Mouse (Mus musculus) inflammation-experienced regulatory T-cells, adult 16 weeks (primary cell): ENCODE data around the gene Synj2bp. TPM values are rescaled to one million over a fixed set of nuclear protein-coding genes. Genes with fewer than 3 reads are reported as not detected.

Source experiments
- polyA plus RNA-seq: library from polyadenylated mRNA; unstranded; fragments of 100-300 nt; shearing (Covaris generic); gene quantifications from one replicate; pipeline ENCODE4 v1.2.1, GENCODE M21; 2017

Gene Synj2bp
- polyA plus RNA-seq = 61.7 TPM

DNA sequence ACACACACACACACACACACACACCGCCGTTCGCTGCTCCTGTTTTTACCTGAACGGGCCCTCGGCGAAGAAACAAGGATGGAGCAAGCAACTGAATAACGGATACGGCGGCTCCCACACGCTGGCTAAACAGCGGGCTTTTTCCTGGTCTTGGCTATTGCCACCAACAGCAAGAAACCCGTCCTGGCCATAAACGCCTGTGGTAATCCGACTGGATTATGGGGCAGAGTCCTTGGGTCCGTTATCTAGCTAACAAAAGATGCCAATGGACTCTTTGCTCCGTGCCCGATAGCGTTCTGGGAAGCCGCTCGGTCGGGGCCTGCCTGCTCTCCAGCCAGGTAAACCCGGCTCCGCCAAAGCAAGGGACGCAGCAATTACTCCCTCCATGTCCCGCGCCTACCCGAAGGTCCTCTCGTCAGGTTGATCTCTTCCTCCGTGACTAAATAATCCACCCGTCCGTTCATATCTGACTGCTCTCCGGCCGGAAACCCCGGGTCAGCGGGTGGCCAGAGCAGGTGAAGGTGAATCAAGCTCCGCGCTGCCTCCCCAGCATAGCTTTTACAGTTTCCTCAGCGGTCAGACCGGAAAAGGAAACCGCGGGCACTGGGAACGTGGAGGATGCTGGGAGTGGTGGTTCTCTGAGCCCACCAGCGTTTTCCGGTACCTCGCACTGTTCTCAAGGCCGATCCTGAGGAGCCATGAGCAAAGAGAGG is at the start of gene Synj2bp, which contains the start of gene Gm20498:
Gene Synj2bp, minus strand, starts transcription at position 596 of the 713 bp plus-strand sequence.
Gene Gm20498, minus strand, starts transcription at position 590 of the 713 bp plus-strand sequence.

DNA sequence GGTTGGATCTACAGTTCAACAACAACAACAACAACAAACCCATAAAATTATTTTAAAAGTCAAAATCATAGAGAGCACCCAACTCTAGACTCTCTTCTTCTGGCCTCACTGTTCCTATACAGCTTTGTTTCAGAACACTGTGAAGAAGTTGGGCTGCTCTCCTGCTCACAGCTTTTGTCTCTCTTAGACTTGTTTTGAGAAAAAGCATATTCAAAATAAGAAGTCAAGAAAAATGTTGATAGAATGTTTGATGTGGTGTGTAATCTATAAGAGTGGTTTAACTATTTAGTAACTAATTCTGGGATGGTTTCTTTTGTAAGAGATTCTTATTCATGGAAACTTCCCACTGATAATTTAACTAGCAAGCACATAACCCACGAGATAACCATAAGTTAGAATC is 35.7 kb upstream of the Synj2bp start, which contains the start of gene Adam21:
Gene Adam21, minus strand, starts transcription at position 101 of the 400 bp plus-strand sequence.

DNA sequence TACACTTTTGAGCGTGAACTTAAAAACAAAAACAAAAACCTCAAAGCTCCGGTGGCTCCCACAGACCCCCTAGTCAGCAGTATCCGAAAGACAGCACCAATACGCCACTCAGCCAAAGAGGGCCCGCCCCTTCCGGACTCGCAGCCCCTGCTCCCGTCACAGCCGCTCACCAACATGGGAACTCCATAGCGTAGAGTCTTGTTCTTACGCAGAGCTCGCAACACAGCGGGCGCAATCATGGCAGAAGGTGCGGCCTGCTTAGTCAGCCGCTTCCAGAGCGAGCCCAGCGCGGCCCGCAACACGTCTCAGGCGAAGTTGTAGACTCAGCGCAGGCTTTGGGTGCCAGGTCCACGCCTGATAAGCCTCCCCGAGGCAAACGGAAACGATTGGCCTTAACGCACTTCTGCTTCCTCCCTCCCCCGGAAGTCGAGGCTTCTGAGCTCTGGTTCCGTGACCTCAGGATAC is 48.0 kb downstream of the Synj2bp start, which contains the start of gene Cox16:
Gene Cox16, minus strand, starts transcription at position 401 of the 465 bp plus-strand sequence.

Other genes with a start within 250 kb of the Synj2bp start
- not detected for gene Slc8a3, start 199.7 kb downstream of the Synj2bp start, polyA plus RNA-seq
- gene Gm4787, start 153.4 kb downstream of the Synj2bp start, polyA plus RNA-seq = 0.89 TPM
- 0.95 TPM for gene Adam4, start 111.0 kb downstream of the Synj2bp start, polyA plus RNA-seq
- 157 TPM for gene Cox16, start 47.8 kb downstream of the Synj2bp start, polyA plus RNA-seq
- 14.9 TPM for gene Gm20498, start within 50 bp of the Synj2bp start, polyA plus RNA-seq
- gene Adam21, start 35.6 kb upstream of the Synj2bp start, polyA plus RNA-seq = not detected
- 30.5 TPM for gene Med6, start 62.1 kb upstream of the Synj2bp start, polyA plus RNA-seq
- not detected for gene Ttc9, start 98.3 kb upstream of the Synj2bp start, polyA plus RNA-seq
- 0.17 TPM for gene Map3k9, start 248.3 kb upstream of the Synj2bp start, polyA plus RNA-seq